Mouse (Mus musculus) hindbrain, embryonic 15.5 days (tissue): ENCODE results near the gene Isg15. TPM values are rescaled to one million over a fixed set of nuclear protein-coding genes. Genes with fewer than 3 reads are reported as not detected.
A peak's percentile ranks its signal among the peaks of the same experiment; 100 is the strongest.
"Not testable (repeated sequence)": the region's sequence is repeated elsewhere in the genome, so short reads cannot be mapped to it uniquely, and the experiment has no call there.

Source experiments
- ATAC-seq: fragments of 200-750 bp; cut with Nextera tagmentation; 2 replicates; pipeline ENCODE4 v1.8.0; 2017; ENCODE audit warnings: low read depth, moderate number of reproducible peaks, moderate TSS enrichment; ENCODE audit not compliant: low FRiP score
- H3K27ac ChIP-seq: fragments of 300-500 bp; sonication (generic); replicated peaks from 2 replicates; pipeline ENCODE4 v1.5.1; 2015; ENCODE audit warnings: mild to moderate bottlenecking, inconsistent platforms
- H3K27me3 ChIP-seq: fragments of 300-500 bp; sonication (generic); 2 replicates; pipeline ENCODE4 v1.6.1; 2015; ENCODE audit warnings: control low read depth, inconsistent platforms
- H3K36me3 ChIP-seq: fragments of 300-500 bp; sonication (generic); 2 replicates; pipeline ENCODE4 v1.6.1; 2015; ENCODE audit warnings: control low read depth, inconsistent platforms
- H3K4me1 ChIP-seq: fragments of 300-500 bp; sonication (generic); replicated peaks from 2 replicates; pipeline ENCODE4 v1.6.1; 2015; ENCODE audit warnings: control low read depth, inconsistent platforms
- H3K4me2 ChIP-seq: fragments of 300-500 bp; sonication (generic); 2 replicates; pipeline ENCODE4 v1.6.1; 2015; ENCODE audit warnings: moderate library complexity, mild to moderate bottlenecking, inconsistent platforms
- H3K4me3 ChIP-seq: fragments of 300-500 bp; sonication (generic); 2 replicates; pipeline ENCODE4 v1.5.1; 2015; ENCODE audit warnings: mild to moderate bottlenecking, inconsistent platforms
- H3K9ac ChIP-seq: fragments of 300-500 bp; sonication (generic); 2 replicates; pipeline ENCODE4 v1.6.1; 2015; ENCODE audit warnings: inconsistent platforms
- H3K9me3 ChIP-seq: fragments of 300-500 bp; sonication (generic); 2 replicates; pipeline ENCODE4 v1.6.1; 2016; ENCODE audit warnings: control low read depth, inconsistent platforms
- WGBS: fragments of 180-500 bp; shearing (Covaris S2); methylation state at CpG from one replicate; pipeline ENCODE4 v1.1.7; 2015; 5-methylcytosine and 5-hydroxymethylcytosine counted together
- microRNA-seq: library from miRNA; unstranded; fragments of <30 nt; microRNA quantifications from one replicate; pipeline ENCODE4, GENCODE M21; 2016
- polyA plus RNA-seq: library from polyadenylated mRNA; unstranded; fragments of >200 nt; fragmentation: Nextera tagmentation; extraction: Ambion mirVana; gene quantifications from 2 replicates; pipeline ENCODE4 v1.2.1, GENCODE M21; 2015

Isg15 gene
- polyA plus RNA-seq, 1 experiment from 2014 or later, result 1.5 TPM

- 62% methylated on average over 7 of the region's 7 CpGs for WGBS
- Histone ChIP-seq H3K36me3 (peaks cover 10% of the 10 kb centered on the region), H3K4me3 (peak overlapping the region; percentile 53), H3K9me3 (no peaks in the 10 kb centered on the region), H3K4me1 (peaks cover 97% of the 10 kb centered on the region), H3K9ac (peak overlapping the region; percentile 72), H3K27me3 (no peaks in the 10 kb centered on the region), H3K27ac (peak overlapping the region; percentile 91), H3K4me2 (peak overlapping the region; percentile 80)
- ATAC-seq, result no peak
These were observed 16.2 kb downstream of the Isg15 start for GRCm38 (mm10) chr4:156184291-156184954.

GRCm38 (mm10) chr4:156183747-156184146 is 16.9 kb downstream of the Isg15 start:
- no peak for ATAC-seq
- H3K9ac ChIP-seq, result no peak overlapping the region; the same call in 1 of the 2 replicates
- peaks cover 17% of the 10 kb centered on the region for H3K36me3 ChIP-seq
- WGBS, result 77% methylated on average over 5 of the region's 5 CpGs
- peaks cover 91% of the 10 kb centered on the region for H3K4me1 ChIP-seq
- no peak overlapping the region for H3K27ac ChIP-seq
- H3K4me2 ChIP-seq, result peak overlapping the region; percentile 80
- no peaks in the 10 kb centered on the region for H3K27me3 ChIP-seq
- H3K9me3 ChIP-seq, result no peaks in the 10 kb centered on the region
- peak overlapping the region; percentile 53 for H3K4me3 ChIP-seq

GRCm38 (mm10) chr4:156177630-156178029 is 23.0 kb downstream of the Isg15 start:
- H3K9ac ChIP-seq, result no peak overlapping the region
- peaks cover 30% of the 10 kb centered on the region for H3K4me1 ChIP-seq
- no peaks in the 10 kb centered on the region for H3K27me3 ChIP-seq
- no peak overlapping the region for H3K4me2 ChIP-seq
- H3K27ac ChIP-seq, result no peak overlapping the region
- peaks cover 77% of the 10 kb centered on the region for H3K36me3 ChIP-seq
- no peak overlapping the region for H3K4me3 ChIP-seq
- H3K9me3 ChIP-seq, result no peaks in the 10 kb centered on the region
- WGBS, result 94% methylated on average over 9 of the region's 9 CpGs
- ATAC-seq, result no peak

- Histone ChIP-seq H3K4me1 (no peaks in the 10 kb centered on the region), H3K9me3 (no peaks in the 10 kb centered on the region), H3K4me2 (no peak overlapping the region), H3K9ac (no peak overlapping the region), H3K27ac (no peak overlapping the region), H3K27me3 (no peaks in the 10 kb centered on the region), H3K36me3 (peaks cover 99% of the 10 kb centered on the region), H3K4me3 (no peak overlapping the region)
- no peak for ATAC-seq
- WGBS, result 94% methylated on average over 11 of the region's 11 CpGs
These were observed 28.8 kb downstream of the Isg15 start for GRCm38 (mm10) chr4:156171828-156172227.

GRCm38 (mm10) chr4:156169129-156169528 is 31.5 kb downstream of the Isg15 start:
- Histone ChIP-seq H3K27me3 (no peaks in the 10 kb centered on the region), H3K27ac (no peak overlapping the region), H3K4me2 (no peak overlapping the region), H3K36me3 (peaks cover 97% of the 10 kb centered on the region), H3K4me3 (no peak overlapping the region), H3K9me3 (no peaks in the 10 kb centered on the region), H3K9ac (no peak overlapping the region), H3K4me1 (no peaks in the 10 kb centered on the region)
- 96% methylated on average over 10 of the region's 10 CpGs for WGBS
- no peak for ATAC-seq

GRCm38 (mm10) chr4:156168611-156169010 is 32.0 kb downstream of the Isg15 start:
- Histone ChIP-seq H3K36me3 (peaks cover 97% of the 10 kb centered on the region), H3K4me1 (no peaks in the 10 kb centered on the region), H3K4me2 (no peak overlapping the region), H3K9me3 (no peaks in the 10 kb centered on the region), H3K4me3 (no peak overlapping the region), H3K27me3 (no peaks in the 10 kb centered on the region), H3K27ac (no peak overlapping the region), H3K9ac (no peak overlapping the region)
- WGBS, result 97% methylated on average over 8 of the region's 8 CpGs
- no peak for ATAC-seq

- H3K36me3 ChIP-seq, result peaks cover 95% of the 10 kb centered on the region
- 93% methylated on average over 9 of the region's 9 CpGs for WGBS
- 0 out of 2 replicates have a peak, but pooled peaks cover 6% of the 10 kb centered on the region for H3K9me3 ChIP-seq
- no peaks in the 10 kb centered on the region for H3K27me3 ChIP-seq
- H3K9ac ChIP-seq, result no peak overlapping the region
- no peak for ATAC-seq
- no peak overlapping the region for H3K27ac ChIP-seq
- no peak overlapping the region for H3K4me2 ChIP-seq
- no peaks in the 10 kb centered on the region for H3K4me1 ChIP-seq
- H3K4me3 ChIP-seq, result no peak overlapping the region
These were observed 34.1 kb downstream of the Isg15 start for GRCm38 (mm10) chr4:156166477-156166876.

GRCm38 (mm10) chr4:156154771-156155170 is 45.8 kb downstream of the Isg15 start:
- no peak for ATAC-seq

GRCm38 (mm10) chr4:156150887-156151286 is 49.7 kb downstream of the Isg15 start:
- H3K9ac ChIP-seq, H3K4me3 ChIP-seq, H3K27me3 ChIP-seq, H3K4me2 ChIP-seq, H3K9me3 ChIP-seq, ATAC-seq, H3K36me3 ChIP-seq, H3K27ac ChIP-seq, H3K4me1 ChIP-seq: not testable (repeated sequence)
- 86% methylated on average over 10 of the region's 10 CpGs for WGBS

More at GRCm38 (mm10) chr4:156154771-156155170, 45.8 kb downstream of the Isg15 start:
- 96% methylated on average over 3 of the region's 3 CpGs for WGBS
- H3K9me3 ChIP-seq, result no peaks in the 10 kb centered on the region
- H3K36me3 ChIP-seq, result no peaks in the 10 kb centered on the region
- no peaks in the 10 kb centered on the region for H3K27me3 ChIP-seq
- no peak overlapping the region for H3K9ac ChIP-seq
- no peak overlapping the region for H3K4me2 ChIP-seq
- H3K4me1 ChIP-seq, result no peaks in the 10 kb centered on the region
- H3K27ac ChIP-seq, result no peak overlapping the region
- no peak overlapping the region for H3K4me3 ChIP-seq

Small RNAs within 50 kb of the gene (microRNA-seq; reads per million reads assigned to microRNA genes)
- 3.1 reads per million, percentile 13 among the genes with 10 or more reads in this experiment for gene Mir7658

Other genes starting within 250 kb of the Isg15 start
- gene C1qtnf12, start 238.5 kb downstream of the Isg15 start, polyA plus RNA-seq, result 13.4 and 16.6 TPM in 2 replicates
- gene B3galt6, start 208.2 kb downstream of the Isg15 start, polyA plus RNA-seq, result 33.1 and 35.9 TPM in 2 replicates
- 114 and 120 TPM in 2 replicates for gene Sdf4, start 207.9 kb downstream of the Isg15 start, polyA plus RNA-seq
- gene Tnfrsf4, start 187.0 kb downstream of the Isg15 start, polyA plus RNA-seq, result 0.64 and 0.73 TPM in 2 replicates
- gene Tnfrsf18, start 174.7 kb downstream of the Isg15 start, polyA plus RNA-seq, result 1.9 and 2.1 TPM in 2 replicates
- not detected in 2 replicates for gene Ttll10, start 141.4 kb downstream of the Isg15 start, polyA plus RNA-seq
- gene 9430015G10Rik, start 90.8 kb downstream of the Isg15 start, polyA plus RNA-seq, result 30.0 and 32.6 TPM in 2 replicates
- gene Rnf223, start 70.3 kb downstream of the Isg15 start, polyA plus RNA-seq, result 0.43 and 0.53 TPM in 2 replicates
- gene Agrn, start 3.3 kb downstream of the Isg15 start, polyA plus RNA-seq, result 116 TPM in 2 replicates
- gene AW011738, start 2.5 kb upstream of the Isg15 start, polyA plus RNA-seq, result 4.5 and 5.0 TPM in 2 replicates
- 1.9 and 2.5 TPM in 2 replicates for gene Perm1, start 15.1 kb upstream of the Isg15 start, polyA plus RNA-seq
- 26.1 and 30.4 TPM in 2 replicates for gene Plekhn1, start 34.0 kb upstream of the Isg15 start, polyA plus RNA-seq
- gene Noc2l, start 35.2 kb upstream of the Isg15 start, polyA plus RNA-seq, result 53.4 and 59.0 TPM in 2 replicates
- 2.2 and 3.9 TPM in 2 replicates for gene Samd11, start 54.8 kb upstream of the Isg15 start, polyA plus RNA-seq
- not detected in 2 replicates for gene Vmn2r-ps159, start 130.3 kb upstream of the Isg15 start, polyA plus RNA-seq